ENCODE assay signal across 21 mouse cellular contexts in genomic region chr3:130879463-130879862, GRCm38 (mm10).
DNase-seq lines count a peak whose midpoint lies in the region; ATAC-seq lines count a peak whose summit lies in the region.
"Had no signal": no experiment of that assay in that cellular context is flagged by ENCODE, and none has a peak within 500 bp of the region (broad histone marks: within the 10 kb centered on the region; RNA-seq: fewer than 3 reads in every experiment).

No protein-coding gene starts in this region.

- WGBS in embryonic facial prominence, embryonic 13.5 days = 38% methylated on average over 8 of the region's 8 CpGs
- WGBS in embryonic facial prominence, embryonic 10.5 days = 66% methylated on average over 8 of the region's 8 CpGs
- whole genome bisulfite sequencing in heart, embryonic 16.5 days = 15% methylated on average over 8 of the region's 8 CpGs
- WGBS in midbrain, embryonic 10.5 days = 82% methylated on average over 8 of the region's 8 CpGs
- WGBS in midbrain, embryonic 11.5 days = 80% methylated on average over 8 of the region's 8 CpGs

- intact Hi-C loops in heart, postnatal 10 days (cut with DNase I) = no loop called here

- ATAC-seq in embryonic facial prominence, embryonic 13.5 days (ENCODE audit: insufficient number of reproducible peaks, insufficient read depth, low FRiP score, low TSS enrichment, low read depth) = no peak
- ATAC-seq in heart, embryonic 16.5 days (replicated peaks; ENCODE audit: extremely low read depth, insufficient read depth, low FRiP score) = no peak
- ATAC-seq in midbrain, embryonic 11.5 days (ENCODE audit: low FRiP score) = no peak
- no peak for ATAC-seq in erythroblast, adult 5-6 weeks (replicated peaks; ENCODE audit: low FRiP score, poor library complexity, severe bottlenecking)
- ATAC-seq: activated CD4-positive, CD25-positive, alpha-beta regulatory T cell, adult 4 months had no signal

- DNase-seq in embryonic facial prominence, embryonic 10.5 days (ENCODE audit: low spot score) = no peak
- DNase-seq in heart, postnatal 10 days = no peak
- DNase-seq in midbrain, embryonic 10.5 days (ENCODE audit: low spot score) = no peak
- DNase-seq in midbrain, embryonic 11.5 days (ENCODE audit: low spot score, missing footprints) = no peak
- DNase-seq in MN1 (ENCODE audit: low spot score) = no peak
- DNase-seq: adrenal gland, postnatal 36 days; cerebellum, adult 2 months; gastrocnemius, postnatal 10 days; kidney, adult 11 months; liver; lung, postnatal 10 days; spleen, adult 18-20 months; thymus, postnatal 25 days had no signal

- H3K4me3 ChIP-seq in embryonic facial prominence, embryonic 13.5 days = no peak overlapping the region
- H3K4me3 ChIP-seq in embryonic facial prominence, embryonic 10.5 days = no peak overlapping the region
- H3K4me3 ChIP-seq in heart, embryonic 16.5 days (ENCODE audit: low read length) = no peak overlapping the region
- no peak overlapping the region for H3K4me3 ChIP-seq in midbrain, embryonic 10.5 days
- H3K4me3 ChIP-seq in midbrain, embryonic 11.5 days (ENCODE audit: low read depth, low read length) = no peak overlapping the region
- H3K4me3 ChIP-seq: forebrain, embryonic 10.5 days; layer of hippocampus, adult 2 months; neural tube, embryonic 12.5 days had no signal

- 0 out of 2 replicates have a peak overlapping the region, but pooled peaks have one; percentile 51 for H3K27ac ChIP-seq in embryonic facial prominence, embryonic 13.5 days
- H3K27ac ChIP-seq in embryonic facial prominence, embryonic 10.5 days (replicated peaks) = no peak overlapping the region
- no peak overlapping the region for H3K27ac ChIP-seq in heart, embryonic 16.5 days (ENCODE audit: low read length)
- H3K27ac ChIP-seq in midbrain, embryonic 10.5 days (replicated peaks) = peak overlapping the region; percentile 23; the same call in 1 of the 2 replicates
- no peak overlapping the region for H3K27ac ChIP-seq in midbrain, embryonic 11.5 days (ENCODE audit: low read depth, low read length)
- H3K27ac ChIP-seq: forebrain, embryonic 10.5 days; kidney, postnatal 0 days; layer of hippocampus, adult 2 months; neural tube, embryonic 12.5 days had no signal

- no peak overlapping the region for H3K9ac ChIP-seq in embryonic facial prominence, embryonic 13.5 days
- H3K9ac ChIP-seq in heart, embryonic 16.5 days (ENCODE audit: low read length) = no peak overlapping the region
- H3K9ac ChIP-seq in midbrain, embryonic 11.5 days (ENCODE audit: low read length) = no peak overlapping the region
- H3K9ac ChIP-seq: neural tube, embryonic 12.5 days had no signal

- H3K4me1 ChIP-seq in embryonic facial prominence, embryonic 13.5 days = peaks cover 20% of the 10 kb centered on the region
- H3K4me1 ChIP-seq in embryonic facial prominence, embryonic 10.5 days = peaks cover 11% of the 10 kb centered on the region
- H3K4me1 ChIP-seq in heart, embryonic 16.5 days (ENCODE audit: control insufficient read depth, insufficient read depth, low read length) = peaks cover 11% of the 10 kb centered on the region
- peaks cover 14% of the 10 kb centered on the region; the same call in 1 of the 2 replicates for H3K4me1 ChIP-seq in midbrain, embryonic 10.5 days
- H3K4me1 ChIP-seq in midbrain, embryonic 11.5 days (ENCODE audit: control insufficient read depth, insufficient read depth, low read length) = no peaks in the 10 kb centered on the region
- H3K4me1 ChIP-seq: neural tube, embryonic 12.5 days had no signal

- H3K36me3 ChIP-seq in embryonic facial prominence, embryonic 13.5 days = no peaks in the 10 kb centered on the region
- no peaks in the 10 kb centered on the region for H3K36me3 ChIP-seq in embryonic facial prominence, embryonic 10.5 days (replicated peaks)
- no peaks in the 10 kb centered on the region for H3K36me3 ChIP-seq in heart, embryonic 16.5 days (ENCODE audit: control insufficient read depth, insufficient read depth)
- H3K36me3 ChIP-seq in midbrain, embryonic 10.5 days = no peaks in the 10 kb centered on the region
- no peaks in the 10 kb centered on the region for H3K36me3 ChIP-seq in midbrain, embryonic 11.5 days (ENCODE audit: control insufficient read depth, insufficient read depth, low read length)
- H3K36me3 ChIP-seq: forebrain, embryonic 10.5 days; neural tube, embryonic 12.5 days had no signal

- peak overlapping the region; percentile 29 for H3K4me2 ChIP-seq in embryonic facial prominence, embryonic 13.5 days
- H3K4me2 ChIP-seq in heart, embryonic 16.5 days (ENCODE audit: low read depth, low read length) = peak overlapping the region; percentile 53
- no peak overlapping the region for H3K4me2 ChIP-seq in midbrain, embryonic 11.5 days
- H3K4me2 ChIP-seq: neural tube, embryonic 12.5 days had no signal

- H3K9me3 ChIP-seq in embryonic facial prominence, embryonic 13.5 days = no peaks in the 10 kb centered on the region
- H3K9me3 ChIP-seq in embryonic facial prominence, embryonic 10.5 days = no peaks in the 10 kb centered on the region
- no peaks in the 10 kb centered on the region for H3K9me3 ChIP-seq in heart, embryonic 16.5 days (replicated peaks; ENCODE audit: control insufficient read depth, low read length)
- no peaks in the 10 kb centered on the region for H3K9me3 ChIP-seq in midbrain, embryonic 10.5 days (replicated peaks)
- no peaks in the 10 kb centered on the region for H3K9me3 ChIP-seq in midbrain, embryonic 11.5 days (ENCODE audit: control insufficient read depth, low read length)
- H3K9me3 ChIP-seq: forebrain, embryonic 10.5 days; neural tube, embryonic 12.5 days had no signal

- H3K27me3 ChIP-seq in embryonic facial prominence, embryonic 13.5 days = no peaks in the 10 kb centered on the region
- no peaks in the 10 kb centered on the region for H3K27me3 ChIP-seq in embryonic facial prominence, embryonic 10.5 days (replicated peaks; ENCODE audit: low read depth, poor library complexity, severe bottlenecking)
- no peaks in the 10 kb centered on the region for H3K27me3 ChIP-seq in heart, embryonic 16.5 days (ENCODE audit: control insufficient read depth, insufficient read depth, low read length)
- H3K27me3 ChIP-seq in midbrain, embryonic 10.5 days (ENCODE audit: low read depth, poor library complexity, severe bottlenecking) = no peaks in the 10 kb centered on the region
- no peaks in the 10 kb centered on the region for H3K27me3 ChIP-seq in midbrain, embryonic 11.5 days (ENCODE audit: control insufficient read depth, insufficient read depth, low read length)
- H3K27me3 ChIP-seq: neural tube, embryonic 12.5 days had no signal

Comparison
In these comparisons a context has a peak if more than half of its experiments do, and no peak if none do; other contexts are left out.
1. H3K27ac ChIP-seq: peak in embryonic facial prominence, embryonic 13.5 days (single experiment) and midbrain, embryonic 10.5 days (single experiment); none in embryonic facial prominence, embryonic 10.5 days (single experiment), heart, embryonic 16.5 days (single experiment) and midbrain, embryonic 11.5 days (single experiment).